Mouse (Mus musculus) cortical plate, adult 2 months (tissue): ENCODE measurements around the gene Tbl1xr1. TPM values are rescaled to one million over a fixed set of nuclear protein-coding genes. Genes with fewer than 3 reads are reported as not detected.

Experiments used
- H3K27ac ChIP-seq: fragments of 200-500 bp; 2 replicates; pipeline ENCODE4 v1.5.1; 2012; ENCODE audit warnings: low read length, control low read depth, inconsistent platforms; ENCODE audit not compliant: insufficient read depth
- H3K4me1 ChIP-seq: fragments of 200-500 bp; 2 replicates; pipeline ENCODE4 v1.6.1; 2011; ENCODE audit warnings: low read length; ENCODE audit not compliant: control insufficient read depth, insufficient read depth
- H3K4me3 ChIP-seq: fragments of 200-500 bp; 2 replicates; pipeline ENCODE4 v1.5.1; 2011; ENCODE audit warnings: mild to moderate bottlenecking, low read length, control low read depth; ENCODE audit not compliant: insufficient read depth
- CTCF ChIP-seq: fragments of 200-500 bp; IDR thresholded peaks from 2 replicates; pipeline ENCODE4 v1.5.1; 2011; ENCODE audit warnings: mild to moderate bottlenecking, control low read depth, low read length; ENCODE audit not compliant: insufficient read depth; ENCODE audit errors: extremely low read depth
- POLR2A ChIP-seq: fragments of 200-500 bp; IDR thresholded peaks from 2 replicates; pipeline ENCODE4 v1.6.1; 2011; ENCODE audit warnings: mild to moderate bottlenecking, low read length, control low read depth; ENCODE audit not compliant: insufficient read depth; ENCODE audit errors: extremely low read depth
- polyA plus RNA-seq: library from polyadenylated mRNA; depleted of rRNA; stranded (reverse); fragments of >200 nt; gene quantifications from 2 replicates; pipeline ENCODE4 v1.2.3, GENCODE M21; 2012

Gene Tbl1xr1
- polyA plus RNA-seq, 1 experiment, result 48.9 TPM

GRCm38 (mm10) chr3:22140111-22140658 lies 63.7 kb downstream of the Tbl1xr1 start:
- H3K27ac ChIP-seq, result no peak overlapping the region
- H3K4me3 ChIP-seq, result no peak overlapping the region
- TF ChIP-seq POLR2A (no peak), CTCF (no peak)
- H3K4me1 ChIP-seq, result peaks cover 5% of the 10 kb centered on the region

GRCm38 (mm10) chr3:22141984-22142719 lies 65.7 kb downstream of the Tbl1xr1 start:
- H3K4me3 ChIP-seq, result no peak overlapping the region
- no peak for TF ChIP-seq CTCF
- no peak for TF ChIP-seq POLR2A
- peaks cover 5% of the 10 kb centered on the region for H3K4me1 ChIP-seq
- no peak overlapping the region for H3K27ac ChIP-seq

- Histone ChIP-seq H3K27ac (no peak overlapping the region), H3K4me3 (no peak overlapping the region), H3K4me1 (peaks cover 3% of the 10 kb centered on the region)
- 0 out of 2 replicates have a peak, but pooled peaks have one; percentile 26 for TF ChIP-seq CTCF
- TF ChIP-seq POLR2A, result no peak
Observed at GRCm38 (mm10) chr3:22142846-22143641, 66.6 kb downstream of the Tbl1xr1 start.

- TF ChIP-seq POLR2A (no peak), CTCF (peak; percentile 18; the same call in 1 of the 2 replicates)
- H3K27ac ChIP-seq, result no peak overlapping the region
Observed at GRCm38 (mm10) chr3:22144255-22144654, 67.8 kb downstream of the Tbl1xr1 start.

GRCm38 (mm10) chr3:22147433-22147927 lies 71.0 kb downstream of the Tbl1xr1 start:
- no peak for TF ChIP-seq POLR2A
- TF ChIP-seq CTCF, result peak; percentile 36
- Histone ChIP-seq H3K4me3 (no peak overlapping the region), H3K4me1 (peaks cover 1% of the 10 kb centered on the region), H3K27ac (no peak overlapping the region)

More at GRCm38 (mm10) chr3:22144255-22144654, 67.8 kb downstream of the Tbl1xr1 start:
- H3K4me1 ChIP-seq, result peaks cover 3% of the 10 kb centered on the region
- no peak overlapping the region for H3K4me3 ChIP-seq

GRCm38 (mm10) chr3:22148306-22148932 lies 72.0 kb downstream of the Tbl1xr1 start:
- no peak overlapping the region for H3K4me3 ChIP-seq
- peaks cover 1% of the 10 kb centered on the region for H3K4me1 ChIP-seq
- H3K27ac ChIP-seq, result no peak overlapping the region
- no peak for TF ChIP-seq CTCF
- no peak for TF ChIP-seq POLR2A

GRCm38 (mm10) chr3:22150872-22151530 lies 74.5 kb downstream of the Tbl1xr1 start:
- TF ChIP-seq CTCF (no peak), POLR2A (no peak)
- Histone ChIP-seq H3K4me1 (peaks cover 1% of the 10 kb centered on the region), H3K4me3 (no peak overlapping the region), H3K27ac (peak overlapping the region; percentile 35; the same call in 1 of the 2 replicates)

- no peak overlapping the region for H3K4me3 ChIP-seq
Observed at GRCm38 (mm10) chr3:22152773-22153172, 76.3 kb downstream of the Tbl1xr1 start.

More at GRCm38 (mm10) chr3:22152773-22153172, 76.3 kb downstream of the Tbl1xr1 start:
- TF ChIP-seq POLR2A (no peak), CTCF (no peak)
- H3K27ac ChIP-seq, result no peak overlapping the region
- H3K4me1 ChIP-seq, result peaks cover 1% of the 10 kb centered on the region
